In the genomic region with DNA sequence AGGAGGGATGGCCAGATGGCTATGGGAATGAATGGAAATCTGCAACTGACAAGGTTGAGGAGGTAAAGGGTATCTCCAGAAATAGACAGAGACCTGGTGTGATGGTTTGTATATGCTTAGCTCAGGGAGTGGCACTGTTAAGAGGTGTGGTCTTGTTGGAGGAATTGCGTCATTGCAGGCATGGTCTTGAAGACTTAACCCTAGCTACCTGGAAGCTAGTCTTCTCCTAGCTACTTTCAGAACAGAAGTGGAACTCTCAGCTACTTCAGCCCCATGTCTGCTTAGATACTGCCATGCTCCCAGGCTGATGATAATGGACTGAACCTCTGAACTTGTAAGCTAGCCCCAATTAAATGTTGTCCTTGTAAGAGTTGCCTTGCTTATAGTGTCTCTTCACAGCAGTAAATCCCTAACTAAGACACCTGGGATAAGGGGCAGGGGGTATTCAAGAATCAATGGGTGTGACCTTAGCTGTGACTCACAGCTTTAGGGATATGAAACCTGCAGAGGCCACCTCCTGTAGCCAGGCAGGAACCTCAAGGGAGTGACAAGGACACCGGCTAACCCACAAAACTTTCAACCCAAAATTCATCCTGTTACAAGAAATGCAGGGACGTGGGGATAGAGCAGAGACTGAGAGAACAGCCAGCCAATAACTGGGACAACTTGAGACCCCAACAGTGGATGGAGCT, we compare ENCODE assay signal across 22 mouse cellular contexts. TPM values are rescaled to one million over a fixed set of nuclear protein-coding genes. Genes with fewer than 3 reads are reported as not detected.
A peak's percentile ranks its signal among the peaks of the same experiment; 100 is the strongest.
DNase-seq lines count a peak whose midpoint lies in the region; ATAC-seq and TF ChIP-seq lines count a peak whose summit lies in the region.
"Had no signal": no experiment of that assay in that cellular context is flagged by ENCODE, and none has a peak within 500 bp of the region (broad histone marks: within the 10 kb centered on the region; RNA-seq: fewer than 3 reads in every experiment).

No protein-coding gene starts in this region.

- no peak overlapping the region for H3K27ac ChIP-seq in CH12.LX (ENCODE audit: insufficient read depth, low read depth)
- H3K27ac ChIP-seq in brown adipose tissue, adult 24 weeks (replicated peaks; ENCODE audit: low read depth, low read length): peak overlapping the region; percentile 90; the same call in 1 of the 2 replicates
- H3K27ac ChIP-seq in forebrain, embryonic 10.5 days: no peak overlapping the region
- H3K27ac ChIP-seq: embryonic facial prominence, embryonic 10.5 days; embryonic facial prominence, embryonic 12.5 days; forebrain, embryonic 12.5 days had no signal

- TF ChIP-seq POLR2A in CH12.LX (IDR thresholded peaks at IDR 0.05; ENCODE audit: low read depth, low read length): no peak

- dilution Hi-C loops in CH12.LX (cut with MboI; ENCODE audit: extremely low pct_ligation_motif_present, extremely low pct_unique_long_range_greater_than_20kb, low sequenced_read_pairs): no loop called here

- no peaks in the 10 kb centered on the region for H3K27me3 ChIP-seq in CH12.LX (replicated peaks)
- H3K27me3 ChIP-seq in forebrain, embryonic 10.5 days (ENCODE audit: poor library complexity, severe bottlenecking): no peaks in the 10 kb centered on the region
- H3K27me3 ChIP-seq: embryonic facial prominence, embryonic 12.5 days; forebrain, embryonic 12.5 days had no signal

- in situ Hi-C loops in CH12.LX (cut with MboI; ENCODE audit: low pct_ligation_motif_present, low pct_unique_long_range_greater_than_20kb, low sequenced_read_pairs): no loop called here

- peak; percentile 89 for ATAC-seq in granulocyte monocyte progenitor cell, adult 5-6 weeks (replicated peaks; ENCODE audit: poor library complexity, severe bottlenecking)
- peak; percentile 70 for ATAC-seq in megakaryocyte progenitor cell, adult 5-6 weeks (replicated peaks; ENCODE audit: poor library complexity)
- ATAC-seq: CD4-positive, CD25-positive, alpha-beta regulatory T cell, adult 4 months; forebrain, embryonic 14.5 days; forebrain, embryonic 16.5 days had no signal

- no peak for TF ChIP-seq CTCF in CH12.LX (conservative IDR thresholded peaks at IDR 0.05 in 1 of 2, IDR thresholded peaks at IDR 0.05 in 1 of 2; ENCODE audit: low read depth in 2 of 2, low read length in 2 of 2)

- H3K36me3 ChIP-seq in CH12.LX (replicated peaks in 1 of 2; ENCODE audit: control insufficient read depth in 1 of 2, insufficient read depth in 1 of 2, low read length in 1 of 2): no peaks in the 10 kb centered on the region
- no peaks in the 10 kb centered on the region for H3K36me3 ChIP-seq in forebrain, embryonic 10.5 days (replicated peaks)
- H3K36me3 ChIP-seq: embryonic facial prominence, embryonic 10.5 days; embryonic facial prominence, embryonic 12.5 days; forebrain, embryonic 12.5 days had no signal

- no peak for TF ChIP-seq RAD21 in CH12.LX (IDR thresholded peaks at IDR 0.05; ENCODE audit: low read depth, low read length)

- H3K79me2 ChIP-seq in CH12.LX (replicated peaks; ENCODE audit: control insufficient read depth, extremely low read depth, insufficient read depth, poor library complexity, severe bottlenecking): no peaks in the 10 kb centered on the region

- DNase-seq in CH12.LX (ENCODE audit: extremely low read depth): peak; percentile 13
- no peak for DNase-seq in B cell, adult 2 months
- DNase-seq in embryo, embryonic 10.5 days (ENCODE audit: low spot score): no peak
- DNase-seq in forebrain, embryonic 10.5 days (ENCODE audit: extremely low spot score, low spot score): no peak
- DNase-seq: adrenal gland, adult 2 months; adrenal gland, postnatal 10 days; adrenal gland, postnatal 25 days; cerebellum, adult 11-12 months; cerebellum, adult 2 months; cerebellum, adult 9-10 months; cerebellum, postnatal 10 days; cerebellum, postnatal 25 days had no signal

- H3K9ac ChIP-seq in CH12.LX (ENCODE audit: insufficient read depth, low read depth): no peak overlapping the region
- H3K9ac ChIP-seq: embryonic facial prominence, embryonic 12.5 days; forebrain, embryonic 12.5 days had no signal

- 93% methylated on average over 3 of the region's 3 CpGs for WGBS in forebrain, embryonic 10.5 days

- H3K4me3 ChIP-seq in CH12.LX (replicated peaks in 1 of 3; ENCODE audit: low read depth in 2 of 3, low read length in 2 of 3, poor library complexity in 1 of 3): no peak overlapping the region
- H3K4me3 ChIP-seq in brown adipose tissue, adult 24 weeks (ENCODE audit: insufficient read depth, low read depth, low read length): no peak overlapping the region
- H3K4me3 ChIP-seq in forebrain, embryonic 10.5 days: no peak overlapping the region
- H3K4me3 ChIP-seq: embryonic facial prominence, embryonic 10.5 days; embryonic facial prominence, embryonic 12.5 days; forebrain, embryonic 12.5 days had no signal

- no peak for TF ChIP-seq EP300 in CH12.LX (IDR thresholded peaks at IDR 0.05; ENCODE audit: low read length)

- H3K9me3 ChIP-seq in CH12.LX (replicated peaks; ENCODE audit: low read length): no peaks in the 10 kb centered on the region
- H3K9me3 ChIP-seq in forebrain, embryonic 10.5 days: no peaks in the 10 kb centered on the region
- H3K9me3 ChIP-seq: embryonic facial prominence, embryonic 10.5 days; embryonic facial prominence, embryonic 12.5 days; forebrain, embryonic 12.5 days had no signal

- H3K4me1 ChIP-seq in CH12.LX (ENCODE audit: control insufficient read depth in 1 of 2, insufficient read depth in 2 of 2): peaks cover 5 to 12% of the 10 kb centered on the region in 2 experiments; a peak in 3 of 4 replicates
- H3K4me1 ChIP-seq in brown adipose tissue, adult 24 weeks (ENCODE audit: control insufficient read depth, insufficient read depth, insufficient read length, low read length): peaks cover 9% of the 10 kb centered on the region; the same call in 1 of the 2 replicates
- H3K4me1 ChIP-seq in forebrain, embryonic 10.5 days: no peaks in the 10 kb centered on the region
- H3K4me1 ChIP-seq: embryonic facial prominence, embryonic 10.5 days; embryonic facial prominence, embryonic 12.5 days; forebrain, embryonic 12.5 days had no signal

- no peak overlapping the region for H3K4me2 ChIP-seq in CH12.LX (ENCODE audit: insufficient read depth, low read depth, poor library complexity, severe bottlenecking)
- H3K4me2 ChIP-seq: embryonic facial prominence, embryonic 12.5 days; forebrain, embryonic 12.5 days had no signal

TF ChIP-seq in CH12.LX, 34 proteins besides CTCF, POLR2A, EP300 and RAD21:
- TF ChIP-seq RCOR1 (conservative IDR thresholded peaks at IDR 0.05; ENCODE audit: low read depth, low read length): no peak

RNA-seq across cellular contexts. Expression of a gene that starts 15.3 kb away (rescaled TPM):
- total RNA-seq in CH12.LX (2012; rRNA removed): under 0.01 TPM in 1 of 2 replicates, not detected in the other
- 0.01 and 0.04 TPM in 2 replicates for total RNA-seq in CH12.LX (2014; rRNA removed)
- polyA plus RNA-seq in CH12.LX (2012; ENCODE audit: insufficient read length, low read depth): 0.04 TPM in 2 replicates
- polyA plus RNA-seq in brown adipose tissue, adult 24 weeks (2012; ENCODE audit: insufficient read depth, insufficient read length, missing spikeins): 19.8 and 21.6 TPM in 2 replicates
- total RNA-seq in granulocyte monocyte progenitor cell, adult 5-6 weeks (2014; fragmentation: Nextera tagmentation): 18.2 and 18.7 TPM in 2 replicates
- total RNA-seq in granulocyte monocyte progenitor cell, adult 5-6 weeks (2017): 12.8 and 14.5 TPM in 2 replicates
- total RNA-seq in megakaryocyte progenitor cell, adult 5-6 weeks (2015): 12.3 and 18.0 TPM in 2 replicates
- 7.0 and 8.8 TPM in 2 replicates for total RNA-seq in megakaryocyte progenitor cell, adult 5-6 weeks (2017)
- 2.5 and 3.8 TPM in 2 replicates for polyA plus RNA-seq in forebrain, embryonic 10.5 days (2016; fragmentation: Nextera tagmentation; extraction: Ambion mirVana)
- total RNA-seq: MEL had no signal

RNA-seq across cellular contexts. Expression of a gene that starts 15.4 kb away (rescaled TPM):
- total RNA-seq in CH12.LX (2012; rRNA removed) (0.30 and 0.55 TPM in 2 replicates), CH12.LX (2014; rRNA removed) (not detected in 2 replicates)
- 0.69 and 0.71 TPM in 2 replicates for polyA plus RNA-seq in CH12.LX (2012; ENCODE audit: insufficient read length, low read depth)
- polyA plus RNA-seq in brown adipose tissue, adult 24 weeks (2012; ENCODE audit: insufficient read depth, insufficient read length, missing spikeins): 5.0 and 6.2 TPM in 2 replicates
- 16.8 and 25.2 TPM in 2 replicates for total RNA-seq in granulocyte monocyte progenitor cell, adult 5-6 weeks (2014; fragmentation: Nextera tagmentation)
- 7.6 and 9.3 TPM in 2 replicates for total RNA-seq in granulocyte monocyte progenitor cell, adult 5-6 weeks (2017)
- 17.4 and 21.6 TPM in 2 replicates for total RNA-seq in megakaryocyte progenitor cell, adult 5-6 weeks (2015)
- 3.1 and 5.7 TPM in 2 replicates for total RNA-seq in megakaryocyte progenitor cell, adult 5-6 weeks (2017)
- 1.7 and 2.0 TPM in 2 replicates for polyA plus RNA-seq in forebrain, embryonic 10.5 days (2016; fragmentation: Nextera tagmentation; extraction: Ambion mirVana)

RNA-seq across cellular contexts. Expression of a gene that starts 27.1 kb away (rescaled TPM):
- 29.7 and 33.6 TPM in 2 replicates for total RNA-seq in CH12.LX (2012; rRNA removed)
- total RNA-seq in CH12.LX (2014; rRNA removed): 17.5 and 18.9 TPM in 2 replicates
- 43.1 and 46.0 TPM in 2 replicates for polyA plus RNA-seq in CH12.LX (2012; ENCODE audit: insufficient read length, low read depth)
- polyA plus RNA-seq in brown adipose tissue, adult 24 weeks (2012; ENCODE audit: insufficient read depth, insufficient read length, missing spikeins): 3.8 and 6.6 TPM in 2 replicates
- 20.4 and 25.4 TPM in 2 replicates for total RNA-seq in granulocyte monocyte progenitor cell, adult 5-6 weeks (2014; fragmentation: Nextera tagmentation)
- total RNA-seq in granulocyte monocyte progenitor cell, adult 5-6 weeks (2017): 13.1 and 13.8 TPM in 2 replicates
- total RNA-seq in megakaryocyte progenitor cell, adult 5-6 weeks (2015): 13.2 and 16.6 TPM in 2 replicates
- 13.9 and 15.5 TPM in 2 replicates for total RNA-seq in megakaryocyte progenitor cell, adult 5-6 weeks (2017)
- polyA plus RNA-seq in forebrain, embryonic 10.5 days (2016; fragmentation: Nextera tagmentation; extraction: Ambion mirVana): 5.1 and 6.4 TPM in 2 replicates

Comparison
In these comparisons a context has a peak if more than half of its experiments do, and no peak if none do; other contexts are left out.
1. RNA of a gene that starts 15.3 kb away (total RNA-seq): 12.8 to 18.7 TPM in granulocyte monocyte progenitor cell, adult 5-6 weeks and 7.0 to 18.0 TPM in megakaryocyte progenitor cell, adult 5-6 weeks; under 0.01 to 0.04 TPM in CH12.LX; every median in the first group is over 4 times any median in the second.